Mouse (Mus musculus) ES-E14 (cell line): ENCODE measurements around the gene Iqca.

Source experiments
- HCFC1 ChIP-seq: IDR thresholded peaks from 2 replicates; pipeline ENCODE4 v1.6.1; 2012; ENCODE audit warnings: low read length, inconsistent platforms, borderline replicate concordance; ENCODE audit not compliant: insufficient read depth
- ZNF384 ChIP-seq: IDR thresholded peaks from 2 replicates; pipeline ENCODE4 v1.6.1; 2012; ENCODE audit warnings: low read depth, low read length, inconsistent platforms

- TF ChIP-seq HCFC1 = no peak
- TF ChIP-seq ZNF384 = no peak
Observed at GRCm38 (mm10) chr1:90153099-90153744, at the start of gene Iqca.
